Mouse (Mus musculus) gastrocnemius, adult 2 months (tissue): ENCODE measurements around the gene Abcc10. TPM values are rescaled to one million over a fixed set of nuclear protein-coding genes. Genes with fewer than 3 reads are reported as not detected.

Experiments used
- DNase-seq: peaks from one replicate; pipeline ENCODE4 v3.0.0; 2022
- H3K27ac ChIP-seq: fragments of 200-600 bp; 2 replicates; pipeline ENCODE4 v1.8.1; 2022; ENCODE audit warnings: mild to moderate bottlenecking
- H3K4me3 ChIP-seq: fragments of 200-600 bp; 2 replicates; pipeline ENCODE4 v1.8.1; 2022; ENCODE audit warnings: mild to moderate bottlenecking, moderate library complexity
- CTCF ChIP-seq: fragments of 200-600 bp; IDR thresholded peaks from 2 replicates; pipeline ENCODE4 v1.8.1; 2022; ENCODE audit warnings: antibody characterized with exemption, mild to moderate bottlenecking, moderate library complexity
- intact Hi-C: fragments of 180-260 bp; cut with DNase I; formaldehyde crosslinking; loops from one replicate; pipeline ENCODE4 v1.15.1; 2025
- total RNA-seq, 2 experiments: library from RNA; stranded (reverse); gene quantifications; 2 replicates each; pipeline ENCODE4 v1.2.3; 2021

Gene Abcc10
- total RNA-seq, 2 experiments from 2014 or later = 2.4 to 2.9 TPM

- peak; percentile 18 for DNase-seq
- Histone ChIP-seq H3K27ac (peak overlapping the region; percentile 66), H3K4me3 (no peak overlapping the region)
- TF ChIP-seq CTCF = no peak
- intact Hi-C loops = loop anchor here (1.0 to 5.0 kb wide), 2 partner anchors 31 to 115 kb away; partner anchors contain the start of gene Zfp318
Observed at GRCm38 (mm10) chr17:46266986-46267385, 61.2 kb downstream of the Abcc10 start.

GRCm38 (mm10) chr17:46265918-46266618 lies 62.1 kb downstream of the Abcc10 start:
- peak overlapping the region; percentile 66 for H3K27ac ChIP-seq
- no peak overlapping the region for H3K4me3 ChIP-seq
- intact Hi-C loops = loop anchor here (1.0 to 5.0 kb wide), 2 partner anchors 32 to 116 kb away; partner anchors contain the start of gene Zfp318
- peak; percentile 96 for TF ChIP-seq CTCF
- DNase-seq = peak; percentile 88

GRCm38 (mm10) chr17:46265502-46265901 lies 62.6 kb downstream of the Abcc10 start:
- H3K27ac ChIP-seq = no peak overlapping the region
- intact Hi-C loops = loop anchor here (5.0 kb wide), 1 partner anchor 117 kb away; the partner anchor contains the start of gene Zfp318
- no peak overlapping the region for H3K4me3 ChIP-seq
- DNase-seq = no peak
- no peak for TF ChIP-seq CTCF

GRCm38 (mm10) chr17:46262201-46262694 lies 65.9 kb downstream of the Abcc10 start:
- Histone ChIP-seq H3K4me3 (no peak overlapping the region), H3K27ac (peak overlapping the region; percentile 49)
- no peak for TF ChIP-seq CTCF
- DNase-seq = no peak
- intact Hi-C loops = no loop called here

- intact Hi-C loops = no loop called here
- H3K4me3 ChIP-seq = no peak overlapping the region
- no peak for DNase-seq
- TF ChIP-seq CTCF = no peak
- H3K27ac ChIP-seq = no peak overlapping the region
Observed at GRCm38 (mm10) chr17:46259675-46260074, 68.5 kb downstream of the Abcc10 start.

GRCm38 (mm10) chr17:46258279-46259053 lies 69.7 kb downstream of the Abcc10 start:
- intact Hi-C loops = no loop called here
- no peak for DNase-seq
- Histone ChIP-seq H3K27ac (no peak overlapping the region), H3K4me3 (no peak overlapping the region)
- no peak for TF ChIP-seq CTCF

- DNase-seq = no peak
- intact Hi-C loops = no loop called here
- Histone ChIP-seq H3K27ac (no peak overlapping the region), H3K4me3 (no peak overlapping the region)
- no peak for TF ChIP-seq CTCF
Observed at GRCm38 (mm10) chr17:46255147-46255546, 73.0 kb downstream of the Abcc10 start.

GRCm38 (mm10) chr17:46254106-46254505 lies 74.0 kb downstream of the Abcc10 start:
- TF ChIP-seq CTCF = no peak
- DNase-seq = no peak
- intact Hi-C loops = no loop called here
- Histone ChIP-seq H3K27ac (peak overlapping the region; percentile 38; the same call in 1 of the 2 replicates), H3K4me3 (peak overlapping the region; percentile 72)

- Histone ChIP-seq H3K4me3 (peak within 1 kb of the TSS; percentile 72), H3K27ac (peak within 1 kb of the TSS; percentile 38; the same call in 1 of the 2 replicates)
- DNase-seq = peak; percentile 95
- intact Hi-C loops = no loop called here
- no peak for TF ChIP-seq CTCF
Observed at GRCm38 (mm10) chr17:46253452-46254084, 74.6 kb downstream of the Abcc10 start, which contains the start of gene Lrrc73. Gene Lrrc73, plus strand, starts transcription at chr17:46253531.

Other genes starting within 250 kb of the Abcc10 start
- 100 to 1,000 TPM in 1 of 2 experiments, 10 to 100 TPM in 1; 84.2 to 104 TPM for gene Mrps18a, start 217.4 kb downstream of the Abcc10 start, total RNA-seq
- under 1 TPM; 0.47 to 0.61 TPM for gene Rsph9, start 184.1 kb downstream of the Abcc10 start, total RNA-seq
- 10 to 100 TPM; 20.8 to 25.1 TPM for gene Mad2l1bp, start 174.8 kb downstream of the Abcc10 start, total RNA-seq
- 10 to 100 TPM; 52.7 to 55.2 TPM for gene Gtpbp2, start 167.3 kb downstream of the Abcc10 start, total RNA-seq
- gene Polh, start 125.7 kb downstream of the Abcc10 start, total RNA-seq = 10 to 100 TPM; 11.8 to 14.1 TPM
- gene Xpo5, start 125.6 kb downstream of the Abcc10 start, total RNA-seq = 10 to 100 TPM; 10.8 to 12.2 TPM
- 10 to 100 TPM; 13.7 to 14.5 TPM for gene Polr1c, start 80.3 kb downstream of the Abcc10 start, total RNA-seq
- 10 to 100 TPM; 55.8 to 59.5 TPM for gene Yipf3, start 80.3 kb downstream of the Abcc10 start, total RNA-seq
- gene Lrrc73, start 74.8 kb downstream of the Abcc10 start, total RNA-seq = under 1 TPM in 1 of 2 experiments, not detected in 1; 0.14 TPM
- gene Tjap1, start 45.3 kb downstream of the Abcc10 start, total RNA-seq = 10 to 100 TPM; 37.2 to 43.8 TPM
- gene Dlk2, start 30.9 kb downstream of the Abcc10 start, total RNA-seq = not detected
- 10 to 100 TPM; 14.1 to 17.4 TPM for gene Zfp318, start 55.4 kb upstream of the Abcc10 start, total RNA-seq
- gene Crip3, start 100.6 kb upstream of the Abcc10 start, total RNA-seq = under 1 TPM; 0.33 to 0.66 TPM
- gene Slc22a7, start 110.1 kb upstream of the Abcc10 start, total RNA-seq = not detected
- gene Ttbk1, start 159.3 kb upstream of the Abcc10 start, total RNA-seq = under 1 TPM; 0.08 to 0.22 TPM
- gene Dnph1, start 168.4 kb upstream of the Abcc10 start, total RNA-seq = 1 to 10 TPM; 5.2 to 5.7 TPM
- 10 to 100 TPM; 13.8 to 15.5 TPM for gene Cul9, start 218.0 kb upstream of the Abcc10 start, total RNA-seq
- gene Srf, start 227.8 kb upstream of the Abcc10 start, total RNA-seq = 10 to 100 TPM; 82.4 to 89.3 TPM